Mouse (Mus musculus): Measurements from ENCODE around the gene Ttyh3. TPM values are rescaled to one million over a fixed set of nuclear protein-coding genes. Genes with fewer than 3 reads are reported as not detected.

Gene Ttyh3
- polyA plus RNA-seq, 1 experiment from 2014 or later = 5.6 TPM

DNA sequence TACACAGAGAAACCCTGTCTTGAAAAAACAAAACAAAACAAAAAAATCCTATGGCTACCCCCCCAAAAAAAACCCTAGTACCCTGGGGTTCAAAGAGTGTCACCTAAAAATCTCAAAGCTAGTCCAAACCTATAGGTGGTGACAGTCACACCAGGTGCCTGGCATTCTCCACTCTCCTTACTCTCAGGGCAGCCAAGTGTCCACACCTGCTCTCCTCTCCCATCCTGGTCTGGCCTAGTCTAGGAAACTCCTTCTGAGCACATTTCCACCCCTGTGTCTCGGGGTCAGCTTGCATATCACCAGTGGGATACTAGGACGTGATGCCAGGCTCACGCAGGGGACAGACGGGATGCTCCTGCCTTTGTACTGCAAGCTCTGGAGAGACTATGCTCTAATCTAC, 9.5 kb downstream of the Ttyh3 start:
- H3K27me3 ChIP-seq (ENCODE audit: control insufficient read depth, insufficient read depth, low read depth, low read length) = no peaks in the 10 kb centered on the region
- H3K36me3 ChIP-seq (ENCODE audit: control insufficient read depth, insufficient read depth) = peaks cover 5% of the 10 kb centered on the region; the same call in 1 of the 2 replicates
- WGBS (ENCODE audit: insufficient replicate concordance) = 76% methylated on average over 4 of the region's 4 CpGs
- no peak overlapping the region for H3K4me3 ChIP-seq (ENCODE audit: low read depth, low read length)
- no peak overlapping the region for H3K27ac ChIP-seq (ENCODE audit: low read length)
- H3K4me1 ChIP-seq (ENCODE audit: control insufficient read depth, low read depth, low read length) = peaks cover 17% of the 10 kb centered on the region
- no peak overlapping the region for H3K4me2 ChIP-seq (ENCODE audit: low read depth, low read length)
- H3K9me3 ChIP-seq (replicated peaks; ENCODE audit: control insufficient read depth, low read length) = no peaks in the 10 kb centered on the region
- no peak for ATAC-seq (ENCODE audit: low read depth)
- H3K9ac ChIP-seq (ENCODE audit: low read depth, low read length) = no peak overlapping the region

DNA sequence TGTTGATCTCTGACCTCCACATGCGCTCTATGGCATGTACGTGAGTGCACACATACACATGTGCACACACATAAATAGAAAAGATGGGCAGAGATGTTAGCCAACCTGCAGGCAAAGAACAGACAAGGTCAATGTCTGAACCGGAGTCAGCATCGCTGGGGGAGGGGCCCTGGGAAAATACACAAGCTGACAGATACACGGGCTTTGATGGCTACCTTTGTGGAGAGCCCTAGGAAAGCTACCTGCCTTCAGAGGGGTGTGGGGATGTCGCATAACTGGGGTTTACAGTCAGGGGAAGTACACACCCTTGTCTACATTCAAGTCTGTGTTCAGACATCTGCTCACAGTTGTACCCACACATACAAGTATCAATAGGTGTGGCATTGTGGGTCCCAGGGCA, 10.3 kb downstream of the Ttyh3 start:
- H3K4me1 ChIP-seq (ENCODE audit: control insufficient read depth, low read depth, low read length) = peaks cover 10% of the 10 kb centered on the region
- WGBS (ENCODE audit: insufficient replicate concordance) = 71% methylated on average over 6 of the region's 6 CpGs
- H3K36me3 ChIP-seq (ENCODE audit: control insufficient read depth, insufficient read depth) = peaks cover 5% of the 10 kb centered on the region; the same call in 1 of the 2 replicates
- no peak overlapping the region for H3K27ac ChIP-seq (ENCODE audit: low read length)
- no peak overlapping the region for H3K9ac ChIP-seq (ENCODE audit: low read depth, low read length)
- no peaks in the 10 kb centered on the region for H3K27me3 ChIP-seq (ENCODE audit: control insufficient read depth, insufficient read depth, low read depth, low read length)
- no peak overlapping the region for H3K4me2 ChIP-seq (ENCODE audit: low read depth, low read length)
- H3K4me3 ChIP-seq (ENCODE audit: low read depth, low read length) = no peak overlapping the region
- H3K9me3 ChIP-seq (replicated peaks; ENCODE audit: control insufficient read depth, low read length) = no peaks in the 10 kb centered on the region
- no peak for ATAC-seq (ENCODE audit: low read depth)

- ATAC-seq (ENCODE audit: low read depth) = no peak
- H3K27me3 ChIP-seq (ENCODE audit: control insufficient read depth, insufficient read depth, low read depth, low read length) = no peaks in the 10 kb centered on the region
- H3K36me3 ChIP-seq (ENCODE audit: control insufficient read depth, insufficient read depth) = peaks cover 5% of the 10 kb centered on the region; the same call in 1 of the 2 replicates
- H3K4me1 ChIP-seq (ENCODE audit: control insufficient read depth, low read depth, low read length) = peaks cover 5% of the 10 kb centered on the region
- no peaks in the 10 kb centered on the region for H3K9me3 ChIP-seq (replicated peaks; ENCODE audit: control insufficient read depth, low read length)
- H3K4me2 ChIP-seq (ENCODE audit: low read depth, low read length) = no peak overlapping the region
- 58% methylated on average over 3 of the region's 3 CpGs for WGBS (ENCODE audit: insufficient replicate concordance)
- H3K27ac ChIP-seq (ENCODE audit: low read length) = no peak overlapping the region
- no peak overlapping the region for H3K4me3 ChIP-seq (ENCODE audit: low read depth, low read length)
- no peak overlapping the region for H3K9ac ChIP-seq (ENCODE audit: low read depth, low read length)
Observed at GRCm38 (mm10) chr5:140637989-140638388, 10.8 kb downstream of the Ttyh3 start.

DNA sequence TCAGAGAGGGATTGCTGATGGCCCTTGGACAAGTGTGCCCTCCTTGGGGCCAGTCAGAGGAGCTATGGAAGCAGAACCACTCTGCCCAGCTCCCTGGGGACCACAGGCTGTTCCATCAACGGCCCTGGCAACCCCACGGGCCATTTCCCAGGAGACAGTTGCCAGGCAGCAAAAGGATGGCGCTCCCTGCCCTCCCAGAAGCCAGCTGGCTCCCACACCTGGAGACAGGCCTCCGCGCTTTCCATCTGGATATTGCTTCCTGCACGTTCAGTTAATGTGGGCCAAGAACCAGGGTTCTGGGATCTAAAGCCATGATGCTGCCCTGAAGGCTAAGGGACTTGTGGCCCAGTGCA, 11.8 kb downstream of the Ttyh3 start:
- Histone ChIP-seq H3K27ac (ENCODE audit: low read length) (no peak overlapping the region), H3K9ac (ENCODE audit: low read depth, low read length) (no peak overlapping the region), H3K4me1 (ENCODE audit: control insufficient read depth, low read depth, low read length) (no peaks in the 10 kb centered on the region; the same call in none of the 2 replicates), H3K27me3 (ENCODE audit: control insufficient read depth, insufficient read depth, low read depth, low read length) (no peaks in the 10 kb centered on the region), H3K36me3 (ENCODE audit: control insufficient read depth, insufficient read depth) (peaks cover 5% of the 10 kb centered on the region; the same call in 1 of the 2 replicates), H3K4me3 (ENCODE audit: low read depth, low read length) (no peak overlapping the region), H3K4me2 (ENCODE audit: low read depth, low read length) (no peak overlapping the region), H3K9me3 (replicated peaks; ENCODE audit: control insufficient read depth, low read length) (no peaks in the 10 kb centered on the region)
- ATAC-seq (ENCODE audit: low read depth) = no peak
- 70% methylated on average over 6 of the region's 6 CpGs for WGBS (ENCODE audit: insufficient replicate concordance)

- ATAC-seq (ENCODE audit: low read depth) = no peak
- H3K36me3 ChIP-seq (ENCODE audit: control insufficient read depth, insufficient read depth) = peaks cover 5% of the 10 kb centered on the region; the same call in 1 of the 2 replicates
- no peaks in the 10 kb centered on the region for H3K27me3 ChIP-seq (ENCODE audit: control insufficient read depth, insufficient read depth, low read depth, low read length)
- no peaks in the 10 kb centered on the region; the same call in 1 of the 2 replicates for H3K4me1 ChIP-seq (ENCODE audit: control insufficient read depth, low read depth, low read length)
- no peak overlapping the region for H3K4me2 ChIP-seq (ENCODE audit: low read depth, low read length)
- no peak overlapping the region for H3K27ac ChIP-seq (ENCODE audit: low read length)
- H3K4me3 ChIP-seq (ENCODE audit: low read depth, low read length) = no peak overlapping the region
- 57% methylated on average over 7 of the region's 7 CpGs for WGBS (ENCODE audit: insufficient replicate concordance)
- no peak overlapping the region for H3K9ac ChIP-seq (ENCODE audit: low read depth, low read length)
- H3K9me3 ChIP-seq (replicated peaks; ENCODE audit: control insufficient read depth, low read length) = no peaks in the 10 kb centered on the region
Observed at GRCm38 (mm10) chr5:140636316-140637057, 12.3 kb downstream of the Ttyh3 start.

DNA sequence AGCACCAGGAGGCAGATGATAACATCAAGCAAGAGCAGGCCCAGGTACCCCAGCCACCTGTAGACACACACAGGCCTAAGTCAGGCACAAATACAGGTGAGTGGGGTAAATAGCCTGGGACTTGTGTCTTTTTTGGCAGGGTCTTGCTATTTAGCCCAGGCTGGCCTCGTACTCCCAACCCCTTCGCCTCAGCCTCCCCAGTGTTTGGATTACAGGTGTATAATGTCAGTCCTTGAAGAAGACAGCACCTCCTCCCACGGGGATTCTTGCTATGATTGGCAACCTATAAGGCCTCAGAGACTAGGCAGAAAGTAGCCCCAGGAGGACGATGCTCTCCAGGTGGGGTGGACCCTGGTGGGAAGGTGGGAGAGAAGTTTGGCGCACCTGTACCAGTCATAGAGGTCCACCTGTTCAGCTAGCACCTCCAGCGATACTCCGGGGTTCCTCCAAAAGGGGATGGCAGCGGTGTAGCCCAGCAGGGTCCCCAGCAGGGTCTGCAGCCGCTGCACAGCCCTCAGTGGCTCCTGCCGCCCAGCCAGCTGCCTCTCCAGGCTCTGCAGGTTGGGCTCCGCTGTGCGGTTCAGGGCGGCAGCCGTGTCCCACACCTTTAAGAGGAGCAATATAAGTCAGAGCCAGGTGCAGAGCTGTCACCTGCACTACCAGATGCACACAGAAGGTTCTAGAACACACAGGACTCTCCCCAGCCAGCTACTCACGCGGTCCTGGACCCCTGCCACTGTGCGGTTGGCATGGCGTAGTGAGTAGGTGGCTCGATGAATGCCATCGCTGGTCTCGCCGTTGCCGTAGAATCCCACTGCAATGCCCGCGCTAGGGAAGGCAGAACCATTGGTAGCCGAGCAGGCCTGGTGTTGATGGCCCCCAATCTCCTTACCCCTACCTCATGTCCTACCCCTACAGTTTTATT, 13.8 kb downstream of the Ttyh3 start:
- H3K36me3 ChIP-seq (ENCODE audit: control insufficient read depth, insufficient read depth) = peaks cover 5% of the 10 kb centered on the region; the same call in 1 of the 2 replicates
- no peak overlapping the region for H3K27ac ChIP-seq (ENCODE audit: low read length)
- no peaks in the 10 kb centered on the region; the same call in 1 of the 2 replicates for H3K4me1 ChIP-seq (ENCODE audit: control insufficient read depth, low read depth, low read length)
- no peak for ATAC-seq (ENCODE audit: low read depth)
- WGBS (ENCODE audit: insufficient replicate concordance) = 87% methylated on average over 26 of the region's 26 CpGs
- no peaks in the 10 kb centered on the region for H3K9me3 ChIP-seq (replicated peaks; ENCODE audit: control insufficient read depth, low read length)
- no peak overlapping the region for H3K4me3 ChIP-seq (ENCODE audit: low read depth, low read length)
- H3K4me2 ChIP-seq (ENCODE audit: low read depth, low read length) = no peak overlapping the region
- no peaks in the 10 kb centered on the region for H3K27me3 ChIP-seq (ENCODE audit: control insufficient read depth, insufficient read depth, low read depth, low read length)
- H3K9ac ChIP-seq (ENCODE audit: low read depth, low read length) = no peak overlapping the region

DNA sequence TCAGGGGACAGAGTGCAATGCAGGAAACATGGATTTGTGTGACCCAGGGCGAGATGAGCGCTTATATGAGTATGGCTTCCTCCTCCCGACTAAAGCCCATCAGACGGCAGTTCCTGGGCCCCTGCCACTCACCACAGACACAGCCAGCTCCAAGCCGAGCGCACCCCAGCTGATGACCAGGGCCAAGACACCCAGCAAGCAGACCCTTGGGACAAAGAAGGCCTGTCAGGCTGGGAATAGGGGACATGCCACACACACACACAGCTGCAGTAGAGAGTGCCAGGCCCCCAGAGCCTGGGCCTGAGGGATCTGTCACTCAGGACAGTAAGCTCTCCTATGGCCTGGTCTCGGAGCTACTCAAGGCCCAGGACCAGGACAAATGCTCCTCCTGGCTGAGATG, 15.4 kb downstream of the Ttyh3 start:
- peaks cover 7% of the 10 kb centered on the region; the same call in 1 of the 2 replicates for H3K36me3 ChIP-seq (ENCODE audit: control insufficient read depth, insufficient read depth)
- no peaks in the 10 kb centered on the region for H3K27me3 ChIP-seq (ENCODE audit: control insufficient read depth, insufficient read depth, low read depth, low read length)
- H3K27ac ChIP-seq (ENCODE audit: low read length) = no peak overlapping the region
- no peaks in the 10 kb centered on the region for H3K9me3 ChIP-seq (replicated peaks; ENCODE audit: control insufficient read depth, low read length)
- no peak overlapping the region for H3K4me2 ChIP-seq (ENCODE audit: low read depth, low read length)
- H3K4me1 ChIP-seq (ENCODE audit: control insufficient read depth, low read depth, low read length) = no peaks in the 10 kb centered on the region; the same call in 1 of the 2 replicates
- H3K4me3 ChIP-seq (ENCODE audit: low read depth, low read length) = no peak overlapping the region
- ATAC-seq (ENCODE audit: low read depth) = no peak
- H3K9ac ChIP-seq (ENCODE audit: low read depth, low read length) = no peak overlapping the region
- 78% methylated on average over 7 of the region's 7 CpGs for WGBS (ENCODE audit: insufficient replicate concordance)

DNA sequence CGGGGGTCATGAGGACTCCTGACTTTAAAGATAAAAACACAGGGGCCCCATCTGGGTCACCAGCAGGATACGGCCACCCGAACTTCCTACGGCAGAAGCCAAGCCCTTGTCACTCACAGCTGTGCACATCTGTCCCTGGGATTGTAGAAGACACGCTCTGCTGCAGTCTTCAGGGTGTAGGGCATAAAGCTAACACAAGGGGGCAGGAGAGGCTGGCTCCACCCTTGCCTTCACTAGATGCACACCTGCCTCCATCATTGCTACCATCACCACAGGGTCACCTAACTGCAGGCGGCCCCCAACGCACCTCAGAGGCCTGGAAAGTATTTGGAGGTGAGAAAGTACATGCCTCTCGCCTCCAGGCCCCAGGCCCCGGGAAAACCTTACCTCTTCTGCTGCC, 19.8 kb downstream of the Ttyh3 start:
- no peaks in the 10 kb centered on the region for H3K9me3 ChIP-seq (replicated peaks; ENCODE audit: control insufficient read depth, low read length)
- peaks cover 20% of the 10 kb centered on the region for H3K36me3 ChIP-seq (ENCODE audit: control insufficient read depth, insufficient read depth)
- WGBS (ENCODE audit: insufficient replicate concordance) = 71% methylated on average over 9 of the region's 9 CpGs
- H3K27me3 ChIP-seq (ENCODE audit: control insufficient read depth, insufficient read depth, low read depth, low read length) = no peaks in the 10 kb centered on the region
- H3K4me1 ChIP-seq (ENCODE audit: control insufficient read depth, low read depth, low read length) = peaks cover 3% of the 10 kb centered on the region
- ATAC-seq (ENCODE audit: low read depth) = no peak
- no peak overlapping the region for H3K4me2 ChIP-seq (ENCODE audit: low read depth, low read length)
- H3K9ac ChIP-seq (ENCODE audit: low read depth, low read length) = no peak overlapping the region
- no peak overlapping the region for H3K27ac ChIP-seq (ENCODE audit: low read length)
- H3K4me3 ChIP-seq (ENCODE audit: low read depth, low read length) = no peak overlapping the region

DNA sequence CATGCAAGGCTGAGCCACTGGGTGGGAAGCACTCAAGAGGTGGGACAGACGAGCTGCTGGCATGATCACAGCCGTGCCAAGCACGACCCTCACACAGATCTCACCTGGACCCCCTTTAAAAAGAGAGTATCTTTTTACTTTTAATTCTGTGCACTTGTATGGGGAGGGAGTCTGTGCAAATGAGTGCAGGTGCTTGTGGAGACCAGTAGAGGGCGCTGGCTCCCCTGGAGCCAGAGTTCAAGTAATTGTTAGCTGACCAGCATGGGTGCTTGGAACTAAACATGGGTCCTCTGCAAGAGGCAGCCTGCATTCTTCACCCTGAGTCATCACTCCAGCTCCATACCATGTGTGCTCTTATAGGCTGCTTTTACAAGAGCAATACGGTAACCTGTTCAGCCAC, 21.3 kb downstream of the Ttyh3 start:
- no peaks in the 10 kb centered on the region for H3K27me3 ChIP-seq (ENCODE audit: control insufficient read depth, insufficient read depth, low read depth, low read length)
- peaks cover 20% of the 10 kb centered on the region for H3K36me3 ChIP-seq (ENCODE audit: control insufficient read depth, insufficient read depth)
- H3K9ac ChIP-seq (ENCODE audit: low read depth, low read length) = no peak overlapping the region
- H3K9me3 ChIP-seq (replicated peaks; ENCODE audit: control insufficient read depth, low read length) = no peaks in the 10 kb centered on the region
- H3K4me3 ChIP-seq (ENCODE audit: low read depth, low read length) = no peak overlapping the region
- peaks cover 3% of the 10 kb centered on the region for H3K4me1 ChIP-seq (ENCODE audit: control insufficient read depth, low read depth, low read length)
- no peak overlapping the region for H3K4me2 ChIP-seq (ENCODE audit: low read depth, low read length)
- no peak overlapping the region for H3K27ac ChIP-seq (ENCODE audit: low read length)
- no peak for ATAC-seq (ENCODE audit: low read depth)
- WGBS (ENCODE audit: insufficient replicate concordance) = 73% methylated on average over 5 of the region's 5 CpGs
